Mouse (Mus musculus) lung, adult 2 months (tissue): Measurements from ENCODE around the gene Akr1c14.

Experiments
- CTCF ChIP-seq: fragments of 200-500 bp; IDR thresholded peaks from 2 replicates; pipeline ENCODE4 v1.5.1; 2011; ENCODE audit warnings: mild to moderate bottlenecking, low read length, control low read depth; ENCODE audit not compliant: insufficient read depth
- POLR2A ChIP-seq: fragments of 200-500 bp; IDR thresholded peaks from 2 replicates; pipeline ENCODE4 v1.6.1; 2011; ENCODE audit warnings: low read depth, mild to moderate bottlenecking, control low read depth, low read length, borderline replicate concordance; ENCODE audit errors: extremely low read depth

- TF ChIP-seq POLR2A (no peak), CTCF (no peak)
These were observed 82.9 kb downstream of the Akr1c14 start for GRCm38 (mm10) chr13:4131721-4132120.
